Mouse (Mus musculus) effector memory CD4-positive, alpha-beta T cell, adult 5 months (primary cell): Measurements from ENCODE around the gene Tex13b. TPM values are rescaled to one million over a fixed set of nuclear protein-coding genes. Genes with fewer than 3 reads are reported as not detected.

Experiments
- polyA plus RNA-seq: library from polyadenylated mRNA; unstranded; fragments of 100-300 nt; shearing (Covaris generic); gene quantifications from one replicate; pipeline ENCODE4 v1.2.1, GENCODE M21; 2017

The Tex13b gene
- 0.39 TPM for polyA plus RNA-seq

DNA sequence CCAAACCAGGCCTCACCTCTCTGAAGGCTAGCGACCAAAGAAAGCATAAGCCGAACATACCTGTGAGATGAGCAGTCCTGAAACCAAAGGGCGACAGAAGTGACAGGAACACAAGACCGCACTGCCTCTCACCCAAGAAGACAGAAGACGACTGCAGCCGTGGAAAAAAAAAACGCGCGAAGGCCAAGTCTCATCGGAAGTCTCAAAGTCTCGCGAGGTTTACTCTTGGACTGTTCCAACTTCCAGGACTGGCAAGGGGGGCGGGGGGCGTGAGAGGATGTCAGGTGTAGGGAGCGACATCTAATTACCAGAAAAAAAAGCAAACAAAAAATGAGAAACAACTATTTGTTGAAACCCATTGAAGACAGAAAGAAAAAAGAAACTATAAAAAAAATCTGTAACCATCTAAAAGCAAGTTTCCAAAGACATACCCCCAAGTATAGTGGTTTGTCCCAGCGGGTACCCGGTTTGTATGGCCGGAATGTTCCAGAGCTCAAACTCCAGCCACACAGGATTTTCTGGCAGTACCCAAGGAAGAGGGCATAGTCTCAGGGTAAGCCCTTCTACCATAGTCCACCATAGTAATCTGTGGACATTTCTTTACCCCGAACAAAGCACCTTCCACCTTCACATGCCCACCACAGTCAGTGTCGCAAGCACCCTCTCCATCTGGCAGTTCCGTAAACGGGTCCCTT lies at the start of gene Tex13b:
Gene Tex13b (minus strand): TSS at position 122 of the 695 bp plus-strand sequence.

Other genes starting within 250 kb of the Tex13b start
- gene Tsc22d3, start 212.8 kb downstream of the Tex13b start, polyA plus RNA-seq = 626 TPM
- 1.3 TPM for gene Mid2, start 148.8 kb downstream of the Tex13b start, polyA plus RNA-seq
- gene Vsig1, start 94.2 kb upstream of the Tex13b start, polyA plus RNA-seq = not detected
- 26.4 TPM for gene Psmd10, start 143.3 kb upstream of the Tex13b start, polyA plus RNA-seq
- gene Atg4a, start 143.5 kb upstream of the Tex13b start, polyA plus RNA-seq = 30.5 TPM